Mouse (Mus musculus) liver, embryonic 14.5 days (tissue): ENCODE data around the gene Pard6a.

Experiments
- CTCF ChIP-seq: IDR thresholded peaks from 2 replicates; pipeline ENCODE4 v1.5.1; 2016; ENCODE audit warnings: antibody characterized with exemption, low read depth, control low read depth
- EP300 ChIP-seq: IDR thresholded peaks from 2 replicates; pipeline ENCODE4 v1.6.1; 2016; ENCODE audit warnings: antibody characterized with exemption, low read depth

DNA sequence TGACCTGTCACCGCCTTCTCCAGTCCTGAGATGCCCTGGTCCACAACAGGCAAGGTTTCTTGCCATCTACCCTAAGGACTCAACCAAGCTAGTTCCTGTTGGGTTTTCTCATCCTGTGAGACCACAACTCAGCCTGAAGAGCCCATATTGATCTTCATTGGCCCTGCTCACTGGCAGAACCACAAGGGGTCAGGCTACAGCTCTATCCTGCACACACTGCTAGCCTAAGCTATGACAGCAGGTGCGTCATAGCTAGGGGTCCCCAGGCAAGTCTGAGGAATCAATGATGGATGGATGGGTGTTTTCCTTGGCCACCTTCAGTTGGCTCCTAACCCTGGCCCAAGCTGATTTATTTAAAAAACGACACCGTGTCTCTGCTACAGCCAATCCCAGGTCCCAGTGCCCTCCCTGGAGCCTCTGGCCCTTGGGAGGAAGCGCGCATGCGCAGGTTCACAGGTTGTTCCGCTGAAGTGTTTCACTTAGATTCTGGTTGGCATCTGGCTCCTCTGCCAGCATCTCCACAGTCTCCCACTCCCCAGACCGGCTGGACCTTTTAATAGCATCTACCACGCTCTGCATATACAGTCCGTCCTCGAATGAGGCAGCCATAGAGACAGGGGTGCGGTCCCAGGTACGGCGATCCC lies 15.5 kb downstream of the Pard6a start:
- TF ChIP-seq CTCF (peak; percentile 46), EP300 (no peak)
